Mouse (Mus musculus): Measurements from ENCODE around the gene Tcf20. TPM values are rescaled to one million over a fixed set of nuclear protein-coding genes. Genes with fewer than 3 reads are reported as not detected.

The Tcf20 gene
- polyA plus RNA-seq, 1 experiment from 2014 or later, result 10.9 TPM

GRCm38 (mm10) chr15:82953096-82953495 lies 34.6 kb downstream of the Tcf20 start:
- Histone ChIP-seq H3K9me3 (ENCODE audit: low read depth, low read length) (no peaks in the 10 kb centered on the region), H3K4me2 (no peak overlapping the region), H3K27ac (ENCODE audit: low read depth) (no peak overlapping the region), H3K9ac (no peak overlapping the region), H3K4me1 (ENCODE audit: insufficient read depth) (peaks cover 3% of the 10 kb centered on the region; the same call in 1 of the 2 replicates), H3K36me3 (ENCODE audit: insufficient read depth) (no peaks in the 10 kb centered on the region), H3K4me3 (ENCODE audit: low read depth, low read length) (no peak overlapping the region), H3K27me3 (ENCODE audit: insufficient read depth, low read length) (0 out of 2 replicates have a peak, but pooled peaks cover 4% of the 10 kb centered on the region)
- TF ChIP-seq CTCF (IDR thresholded peaks at IDR 0.05; ENCODE audit: low read depth), result no peak
- WGBS, result 25% methylated on average over 4 of the region's 4 CpGs
- ATAC-seq (ENCODE audit: insufficient read depth), result no peak
- DNase-seq, result no peak

GRCm38 (mm10) chr15:82952292-82952705 lies 35.4 kb downstream of the Tcf20 start:
- Histone ChIP-seq H3K9ac (no peak overlapping the region), H3K4me2 (no peak overlapping the region), H3K27ac (ENCODE audit: low read depth) (no peak overlapping the region), H3K9me3 (ENCODE audit: low read depth, low read length) (no peaks in the 10 kb centered on the region), H3K36me3 (ENCODE audit: insufficient read depth) (no peaks in the 10 kb centered on the region), H3K4me1 (ENCODE audit: insufficient read depth) (peaks cover 8% of the 10 kb centered on the region; the same call in 1 of the 2 replicates), H3K27me3 (ENCODE audit: insufficient read depth, low read length) (0 out of 2 replicates have a peak, but pooled peaks cover 4% of the 10 kb centered on the region), H3K4me3 (ENCODE audit: low read depth, low read length) (no peak overlapping the region)
- DNase-seq (peak; percentile 63), ATAC-seq (ENCODE audit: insufficient read depth) (0 out of 2 replicates have a peak, but pooled peaks have one; percentile 22)
- WGBS, result 10% methylated on average over 20 of the region's 20 CpGs
- no peak for TF ChIP-seq CTCF (IDR thresholded peaks at IDR 0.05; ENCODE audit: low read depth)

GRCm38 (mm10) chr15:82950246-82950645 lies 37.4 kb downstream of the Tcf20 start:
- no peak for ATAC-seq (ENCODE audit: insufficient read depth)
- no peak for DNase-seq
- peaks cover 8% of the 10 kb centered on the region; the same call in 1 of the 2 replicates for H3K4me1 ChIP-seq (ENCODE audit: insufficient read depth)
- H3K9me3 ChIP-seq (ENCODE audit: low read depth, low read length), result no peaks in the 10 kb centered on the region
- no peak overlapping the region for H3K4me3 ChIP-seq (ENCODE audit: low read depth, low read length)
- no peak for TF ChIP-seq CTCF (IDR thresholded peaks at IDR 0.05; ENCODE audit: low read depth)
- H3K36me3 ChIP-seq (ENCODE audit: insufficient read depth), result no peaks in the 10 kb centered on the region
- 0 out of 2 replicates have a peak, but pooled peaks cover 4% of the 10 kb centered on the region for H3K27me3 ChIP-seq (ENCODE audit: insufficient read depth, low read length)
- H3K27ac ChIP-seq (ENCODE audit: low read depth), result no peak overlapping the region
- H3K9ac ChIP-seq, result no peak overlapping the region
- 56% methylated on average over 8 of the region's 8 CpGs for WGBS
- H3K4me2 ChIP-seq, result no peak overlapping the region

GRCm38 (mm10) chr15:82947431-82947830 lies 40.2 kb downstream of the Tcf20 start:
- Histone ChIP-seq H3K4me1 (ENCODE audit: insufficient read depth) (peaks cover 12% of the 10 kb centered on the region; the same call in 1 of the 2 replicates), H3K27me3 (ENCODE audit: insufficient read depth, low read length) (no peaks in the 10 kb centered on the region), H3K36me3 (ENCODE audit: insufficient read depth) (no peaks in the 10 kb centered on the region), H3K9ac (no peak overlapping the region), H3K4me2 (no peak overlapping the region), H3K9me3 (ENCODE audit: low read depth, low read length) (no peaks in the 10 kb centered on the region), H3K4me3 (ENCODE audit: low read depth, low read length) (no peak overlapping the region), H3K27ac (ENCODE audit: low read depth) (no peak overlapping the region)
- no peak for DNase-seq
- TF ChIP-seq CTCF (IDR thresholded peaks at IDR 0.05; ENCODE audit: low read depth), result no peak
- no peak for ATAC-seq (ENCODE audit: insufficient read depth)
- 49% methylated on average over 5 of the region's 5 CpGs for WGBS

- DNase-seq (peak; percentile 62), ATAC-seq (ENCODE audit: insufficient read depth) (peak; percentile 42; the same call in 1 of the 2 replicates)
- Histone ChIP-seq H3K27me3 (ENCODE audit: insufficient read depth, low read length) (no peaks in the 10 kb centered on the region; the same call in 1 of the 2 replicates), H3K9ac (no peak overlapping the region), H3K4me3 (ENCODE audit: low read depth, low read length) (no peak overlapping the region), H3K27ac (ENCODE audit: low read depth) (no peak overlapping the region), H3K9me3 (ENCODE audit: low read depth, low read length) (no peaks in the 10 kb centered on the region), H3K4me2 (no peak overlapping the region), H3K36me3 (ENCODE audit: insufficient read depth) (no peaks in the 10 kb centered on the region), H3K4me1 (ENCODE audit: insufficient read depth) (peaks cover 12% of the 10 kb centered on the region)
- WGBS, result 53% methylated on average over 9 of the region's 9 CpGs
- TF ChIP-seq CTCF (IDR thresholded peaks at IDR 0.05; ENCODE audit: low read depth), result no peak
Observed at GRCm38 (mm10) chr15:82944479-82945195, 43.0 kb downstream of the Tcf20 start.

GRCm38 (mm10) chr15:82941733-82942132 lies 45.9 kb downstream of the Tcf20 start:
- DNase-seq (no peak), ATAC-seq (ENCODE audit: insufficient read depth) (no peak)
- Histone ChIP-seq H3K27me3 (ENCODE audit: insufficient read depth, low read length) (no peaks in the 10 kb centered on the region; the same call in none of the 2 replicates), H3K27ac (ENCODE audit: low read depth) (no peak overlapping the region), H3K9me3 (ENCODE audit: low read depth, low read length) (no peaks in the 10 kb centered on the region), H3K4me1 (ENCODE audit: insufficient read depth) (peaks cover 29% of the 10 kb centered on the region), H3K36me3 (ENCODE audit: insufficient read depth) (no peaks in the 10 kb centered on the region), H3K9ac (no peak overlapping the region), H3K4me3 (ENCODE audit: low read depth, low read length) (no peak overlapping the region), H3K4me2 (no peak overlapping the region)
- TF ChIP-seq CTCF (IDR thresholded peaks at IDR 0.05; ENCODE audit: low read depth), result no peak
- WGBS, result 44% methylated on average over 8 of the region's 8 CpGs

GRCm38 (mm10) chr15:82940494-82941214 lies 47.0 kb downstream of the Tcf20 start:
- no peak for ATAC-seq (ENCODE audit: insufficient read depth)
- TF ChIP-seq CTCF (IDR thresholded peaks at IDR 0.05; ENCODE audit: low read depth), result no peak
- H3K27me3 ChIP-seq (ENCODE audit: insufficient read depth, low read length), result no peaks in the 10 kb centered on the region; the same call in none of the 2 replicates
- no peaks in the 10 kb centered on the region for H3K9me3 ChIP-seq (ENCODE audit: low read depth, low read length)
- no peak for DNase-seq
- 53% methylated on average over 12 of the region's 12 CpGs for whole genome bisulfite sequencing
- no peaks in the 10 kb centered on the region for H3K36me3 ChIP-seq (ENCODE audit: insufficient read depth)
- no peak overlapping the region for H3K4me2 ChIP-seq
- H3K4me1 ChIP-seq (ENCODE audit: insufficient read depth), result peaks cover 36% of the 10 kb centered on the region
- H3K4me3 ChIP-seq (ENCODE audit: low read depth, low read length), result no peak overlapping the region
- no peak overlapping the region for H3K27ac ChIP-seq (ENCODE audit: low read depth)
- H3K9ac ChIP-seq, result no peak overlapping the region
